Mouse (Mus musculus): Measurements from ENCODE around the gene Arhgef3. TPM values are rescaled to one million over a fixed set of nuclear protein-coding genes. Genes with fewer than 3 reads are reported as not detected.

The Arhgef3 gene
- total RNA-seq, 1 experiment: 7.6 TPM

- Histone ChIP-seq H3K36me3 (ENCODE audit: control insufficient read depth, insufficient read depth, low read length, poor library complexity, severe bottlenecking) (no peaks in the 10 kb centered on the region), H3K4me3 (ENCODE audit: insufficient read depth in 1 of 2, low read depth in 1 of 2, low read length in 2 of 2, poor library complexity in 1 of 2, severe bottlenecking in 1 of 2) (no peak overlapping the region), H3K4me1 (ENCODE audit: control insufficient read depth in 2 of 2, insufficient read depth in 2 of 2, low read length in 2 of 2, poor library complexity in 1 of 2) (peaks cover 7 to 11% of the 10 kb centered on the region in 2 experiments; a peak in 3 of 4 replicates), H3K9ac (ENCODE audit: insufficient read depth, low read depth, low read length, poor library complexity, severe bottlenecking) (no peak overlapping the region), H3K27ac (ENCODE audit: insufficient read depth, low read depth, low read length, poor library complexity, severe bottlenecking) (no peak overlapping the region), H3K9me3 (ENCODE audit: control insufficient read depth, insufficient read depth, low read depth, low read length) (no peaks in the 10 kb centered on the region)
- TF ChIP-seq MAFK (IDR thresholded peaks at IDR 0.05; ENCODE audit: insufficient read depth, low read depth, low read length) (no peak), ZC3H11A (IDR thresholded peaks at IDR 0.05; ENCODE audit: borderline replicate concordance, low read depth, low read length) (no peak), CHD2 (IDR thresholded peaks at IDR 0.05; ENCODE audit: low read depth, low read length) (no peak), HCFC1 (IDR thresholded peaks at IDR 0.05; ENCODE audit: borderline replicate concordance, insufficient read depth, low read length) (no peak)
- DNase-seq (ENCODE audit: low read depth, low spot score): no peak
- in situ Hi-C loops (cut with MboI; ENCODE audit: low sequenced_read_pairs in 2 of 2, unreplicated experiment in 2 of 2): no loop called here
These were observed 243.5 kb downstream of the Arhgef3 start for GRCm38 (mm10) chr14:27358202-27358601.

GRCm38 (mm10) chr14:27360849-27361248, 246.2 kb downstream of the Arhgef3 start:
- in situ Hi-C loops (cut with MboI; ENCODE audit: low sequenced_read_pairs in 2 of 2, unreplicated experiment in 2 of 2): no loop called here
- H3K4me1 ChIP-seq (ENCODE audit: control insufficient read depth in 2 of 2, insufficient read depth in 2 of 2, low read length in 2 of 2, poor library complexity in 1 of 2): peaks cover 5 to 14% of the 10 kb centered on the region in 2 experiments
- no peak overlapping the region for H3K9ac ChIP-seq (ENCODE audit: insufficient read depth, low read depth, low read length, poor library complexity, severe bottlenecking)

GRCm38 (mm10) chr14:27361514-27361913, 246.8 kb downstream of the Arhgef3 start:
- peak; percentile 90 for TF ChIP-seq MAFK (IDR thresholded peaks at IDR 0.05; ENCODE audit: insufficient read depth, low read depth, low read length)
- no peak for TF ChIP-seq CHD2 (IDR thresholded peaks at IDR 0.05; ENCODE audit: low read depth, low read length)
- Histone ChIP-seq H3K9ac (ENCODE audit: insufficient read depth, low read depth, low read length, poor library complexity, severe bottlenecking) (no peak overlapping the region), H3K9me3 (ENCODE audit: control insufficient read depth, insufficient read depth, low read depth, low read length) (no peaks in the 10 kb centered on the region), H3K36me3 (ENCODE audit: control insufficient read depth, insufficient read depth, low read length, poor library complexity, severe bottlenecking) (no peaks in the 10 kb centered on the region), H3K4me1 (ENCODE audit: control insufficient read depth in 2 of 2, insufficient read depth in 2 of 2, low read length in 2 of 2, poor library complexity in 1 of 2) (peaks cover 3 to 14% of the 10 kb centered on the region in 2 experiments), H3K4me3 (ENCODE audit: insufficient read depth in 1 of 2, low read depth in 1 of 2, low read length in 2 of 2, poor library complexity in 1 of 2, severe bottlenecking in 1 of 2) (no peak overlapping the region), H3K27ac (ENCODE audit: insufficient read depth, low read depth, low read length, poor library complexity, severe bottlenecking) (no peak overlapping the region)
- in situ Hi-C loops (cut with MboI; ENCODE audit: low sequenced_read_pairs in 2 of 2, unreplicated experiment in 2 of 2): no loop called here
- DNase-seq (ENCODE audit: low read depth, low spot score): no peak

More at GRCm38 (mm10) chr14:27360849-27361248, 246.2 kb downstream of the Arhgef3 start:
- Histone ChIP-seq H3K9me3 (ENCODE audit: control insufficient read depth, insufficient read depth, low read depth, low read length) (no peaks in the 10 kb centered on the region), H3K36me3 (ENCODE audit: control insufficient read depth, insufficient read depth, low read length, poor library complexity, severe bottlenecking) (no peaks in the 10 kb centered on the region), H3K4me3 (ENCODE audit: insufficient read depth in 1 of 2, low read depth in 1 of 2, low read length in 2 of 2, poor library complexity in 1 of 2, severe bottlenecking in 1 of 2) (no peak overlapping the region), H3K27ac (ENCODE audit: insufficient read depth, low read depth, low read length, poor library complexity, severe bottlenecking) (no peak overlapping the region)
- TF ChIP-seq ZNF384 (IDR thresholded peaks at IDR 0.05; ENCODE audit: low read depth, low read length): no peak
- TF ChIP-seq MAFK (IDR thresholded peaks at IDR 0.05; ENCODE audit: insufficient read depth, low read depth, low read length): no peak
- no peak for DNase-seq (ENCODE audit: low read depth, low spot score)

DNA sequence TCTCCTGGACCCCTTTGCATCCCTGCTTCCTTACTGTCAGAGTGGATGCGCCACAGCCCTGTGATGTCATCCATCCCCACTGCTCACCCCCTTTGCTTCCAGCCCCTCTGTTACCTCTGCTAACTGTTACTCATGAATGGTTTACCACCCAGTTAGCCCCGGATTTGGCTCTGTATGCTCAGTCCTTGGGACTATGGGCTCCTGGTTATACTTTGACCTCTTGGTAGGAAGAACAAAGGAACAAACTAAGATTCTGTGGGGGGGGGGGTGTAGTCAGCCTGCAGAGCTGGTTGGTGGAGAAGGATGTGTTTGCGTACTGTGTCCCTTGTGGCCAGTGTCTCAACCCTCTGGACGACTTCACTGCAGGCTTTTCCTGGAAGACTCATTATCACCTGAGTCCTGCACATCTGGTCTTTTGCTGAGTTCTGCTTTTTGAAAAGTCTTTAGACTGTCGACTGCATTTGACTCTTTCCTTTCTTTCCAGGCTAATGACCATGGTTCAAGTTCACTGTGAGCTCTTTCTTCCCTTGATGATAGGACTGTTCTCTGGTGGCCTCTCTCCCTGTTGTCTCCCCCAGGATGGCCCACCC, 250.1 kb downstream of the Arhgef3 start:
- no peak for DNase-seq (ENCODE audit: low read depth, low spot score)
- in situ Hi-C loops (cut with MboI; ENCODE audit: low sequenced_read_pairs in 2 of 2, unreplicated experiment in 2 of 2): no loop called here
- no peaks in the 10 kb centered on the region for H3K36me3 ChIP-seq (ENCODE audit: control insufficient read depth, insufficient read depth, low read length, poor library complexity, severe bottlenecking)
- no peak overlapping the region for H3K27ac ChIP-seq (ENCODE audit: insufficient read depth, low read depth, low read length, poor library complexity, severe bottlenecking)
- TF ChIP-seq CHD2 (IDR thresholded peaks at IDR 0.05; ENCODE audit: low read depth, low read length) (no peak), MAFK (IDR thresholded peaks at IDR 0.05; ENCODE audit: insufficient read depth, low read depth, low read length) (no peak), ZC3H11A (IDR thresholded peaks at IDR 0.05; ENCODE audit: borderline replicate concordance, low read depth, low read length) (no peak), ZNF384 (IDR thresholded peaks at IDR 0.05; ENCODE audit: low read depth, low read length) (no peak), HCFC1 (IDR thresholded peaks at IDR 0.05; ENCODE audit: borderline replicate concordance, insufficient read depth, low read length) (no peak)
- H3K9me3 ChIP-seq (ENCODE audit: control insufficient read depth, insufficient read depth, low read depth, low read length): no peaks in the 10 kb centered on the region
- no peak overlapping the region for H3K9ac ChIP-seq (ENCODE audit: insufficient read depth, low read depth, low read length, poor library complexity, severe bottlenecking)
- peaks cover 2 to 11% of the 10 kb centered on the region in 2 experiments for H3K4me1 ChIP-seq (ENCODE audit: control insufficient read depth in 2 of 2, insufficient read depth in 2 of 2, low read length in 2 of 2, poor library complexity in 1 of 2)
- H3K4me3 ChIP-seq (ENCODE audit: insufficient read depth in 1 of 2, low read depth in 1 of 2, low read length in 2 of 2, poor library complexity in 1 of 2, severe bottlenecking in 1 of 2): no peak overlapping the region

GRCm38 (mm10) chr14:27367117-27367711, 252.5 kb downstream of the Arhgef3 start:
- peaks cover 7 to 19% of the 10 kb centered on the region in 2 experiments for H3K4me1 ChIP-seq (ENCODE audit: control insufficient read depth in 2 of 2, insufficient read depth in 2 of 2, low read length in 2 of 2, poor library complexity in 1 of 2)
- no peak for DNase-seq (ENCODE audit: low read depth, low spot score)
- no peak overlapping the region for H3K27ac ChIP-seq (ENCODE audit: insufficient read depth, low read depth, low read length, poor library complexity, severe bottlenecking)
- H3K36me3 ChIP-seq (ENCODE audit: control insufficient read depth, insufficient read depth, low read length, poor library complexity, severe bottlenecking): no peaks in the 10 kb centered on the region
- in situ Hi-C loops (cut with MboI; ENCODE audit: low sequenced_read_pairs in 2 of 2, unreplicated experiment in 2 of 2): no loop called here
- H3K9ac ChIP-seq (ENCODE audit: insufficient read depth, low read depth, low read length, poor library complexity, severe bottlenecking): no peak overlapping the region
- TF ChIP-seq CHD2 (IDR thresholded peaks at IDR 0.05; ENCODE audit: low read depth, low read length) (no peak), MAFK (IDR thresholded peaks at IDR 0.05; ENCODE audit: insufficient read depth, low read depth, low read length) (no peak), ZNF384 (IDR thresholded peaks at IDR 0.05; ENCODE audit: low read depth, low read length) (no peak), HCFC1 (IDR thresholded peaks at IDR 0.05; ENCODE audit: borderline replicate concordance, insufficient read depth, low read length) (no peak), ZC3H11A (IDR thresholded peaks at IDR 0.05; ENCODE audit: borderline replicate concordance, low read depth, low read length) (no peak)
- H3K9me3 ChIP-seq (ENCODE audit: control insufficient read depth, insufficient read depth, low read depth, low read length): no peaks in the 10 kb centered on the region
- no peak overlapping the region for H3K4me3 ChIP-seq (ENCODE audit: insufficient read depth in 1 of 2, low read depth in 1 of 2, low read length in 2 of 2, poor library complexity in 1 of 2, severe bottlenecking in 1 of 2)

Measured in ES-E14 (cell line).